Mouse (Mus musculus) brown adipose tissue, adult 24 weeks (tissue): Measurements from ENCODE around the gene Atp6v1e1. TPM values are rescaled to one million over a fixed set of nuclear protein-coding genes. Genes with fewer than 3 reads are reported as not detected.
"Not testable (repeated sequence)": the region's sequence is repeated elsewhere in the genome, so short reads cannot be mapped to it uniquely, and the experiment has no call there.

Source experiments
- H3K27ac ChIP-seq: fragments of 200-500 bp; replicated peaks from 2 replicates; pipeline ENCODE4 v1.5.1; 2012; ENCODE audit warnings: low read depth, mild to moderate bottlenecking, low read length
- H3K4me1 ChIP-seq: fragments of 200-500 bp; 2 replicates; pipeline ENCODE4 v1.6.1; 2012; ENCODE audit warnings: low read length, mixed read lengths; ENCODE audit not compliant: control insufficient read depth, insufficient read depth, insufficient read length
- H3K4me3 ChIP-seq: fragments of 200-500 bp; 2 replicates; pipeline ENCODE4 v1.5.1; 2012; ENCODE audit warnings: low read depth, mild to moderate bottlenecking, low read length, moderate library complexity; ENCODE audit not compliant: insufficient read depth
- polyA plus RNA-seq: library from polyadenylated mRNA; stranded (reverse); fragments of >200 nt; gene quantifications from 2 replicates; pipeline ENCODE4 v1.2.4, GENCODE M21; 2012; ENCODE audit not compliant: missing spikeins, insufficient read depth, insufficient read length

Atp6v1e1 gene
- 200 and 349 TPM in 2 replicates for polyA plus RNA-seq

DNA sequence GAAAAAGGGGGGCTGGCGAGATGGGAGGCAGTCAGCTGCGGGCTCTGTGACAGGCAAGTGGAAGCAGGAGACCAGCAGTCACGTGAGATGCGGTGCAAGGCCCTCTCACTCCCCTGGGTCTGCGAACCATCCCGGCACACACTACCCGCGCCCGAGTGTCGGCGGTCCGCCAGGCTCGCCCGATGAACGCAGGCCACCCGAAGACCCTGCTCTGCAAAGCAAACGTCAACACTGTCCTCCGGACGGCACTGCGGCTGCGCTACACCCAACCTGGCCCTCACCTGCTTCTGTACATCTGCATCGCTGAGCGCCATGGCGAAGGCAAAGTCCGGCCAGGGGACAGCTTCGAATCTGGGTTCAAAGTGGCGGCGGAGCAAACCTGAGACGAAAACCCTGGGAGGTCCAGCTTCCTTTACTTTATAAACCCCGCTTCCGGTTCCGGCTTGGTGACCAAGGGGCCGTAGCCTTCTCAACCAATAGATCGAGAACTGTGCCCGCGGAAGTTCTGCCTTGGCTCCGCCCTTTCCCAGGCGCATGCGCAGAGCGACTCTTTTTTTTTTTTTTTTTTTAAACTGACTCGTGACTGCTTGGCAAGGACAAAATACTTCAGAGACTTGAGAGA, at the start of gene Atp6v1e1:
Gene Atp6v1e1, minus strand, starts transcription at position 487 of the 622 bp plus-strand sequence.
- peak within 1 kb of the TSS; percentile 79 for H3K4me3 ChIP-seq
- peak within 1 kb of the TSS; percentile 79 for H3K27ac ChIP-seq
- H3K4me1 ChIP-seq = peaks cover 11% of the 10 kb centered on the region

DNA sequence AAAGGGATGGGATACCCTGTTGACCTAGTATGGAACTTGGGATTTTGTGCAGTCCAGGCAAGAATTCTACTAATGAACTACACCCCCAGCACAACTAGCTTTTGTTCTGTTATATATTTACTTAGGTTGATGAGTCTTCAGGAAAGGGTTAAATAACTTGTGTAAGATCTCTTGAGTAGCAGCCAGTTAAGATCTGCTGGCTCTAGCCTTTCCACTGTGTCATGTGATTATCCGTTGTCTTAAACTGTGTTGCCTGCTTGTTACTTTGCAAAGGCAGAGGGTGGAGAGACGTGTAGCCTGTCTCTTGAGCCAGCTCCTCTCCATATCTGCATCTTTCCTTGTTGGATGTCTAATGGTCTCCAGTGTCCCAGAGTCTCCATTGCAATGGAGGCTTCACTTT, 48.7 kb upstream of the Atp6v1e1 start:
- Histone ChIP-seq H3K4me3 (no peak overlapping the region), H3K27ac (no peak overlapping the region), H3K4me1 (no peaks in the 10 kb centered on the region)

DNA sequence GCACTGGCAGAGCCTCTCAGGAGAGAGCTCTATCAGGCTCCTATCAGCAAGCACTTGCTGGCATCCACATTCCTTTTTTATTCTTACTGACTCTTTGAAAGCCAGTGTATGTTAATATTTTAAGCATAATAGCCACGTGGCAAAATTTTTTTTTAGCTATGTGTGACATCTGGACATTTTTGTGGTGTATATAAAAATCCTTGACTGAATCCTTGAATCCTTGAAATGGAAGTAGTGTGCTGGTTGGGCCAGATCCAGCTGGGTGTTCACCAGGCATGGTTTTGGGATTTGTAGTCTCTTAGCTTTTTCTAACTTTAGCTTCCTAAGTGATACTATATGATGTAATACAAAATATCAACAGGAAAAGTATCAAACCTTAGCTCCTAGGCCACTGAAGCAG, 46.2 kb upstream of the Atp6v1e1 start:
- Histone ChIP-seq H3K27ac (no peak overlapping the region), H3K4me3 (no peak overlapping the region), H3K4me1 (peaks cover 5% of the 10 kb centered on the region; the same call in 1 of the 2 replicates)

DNA sequence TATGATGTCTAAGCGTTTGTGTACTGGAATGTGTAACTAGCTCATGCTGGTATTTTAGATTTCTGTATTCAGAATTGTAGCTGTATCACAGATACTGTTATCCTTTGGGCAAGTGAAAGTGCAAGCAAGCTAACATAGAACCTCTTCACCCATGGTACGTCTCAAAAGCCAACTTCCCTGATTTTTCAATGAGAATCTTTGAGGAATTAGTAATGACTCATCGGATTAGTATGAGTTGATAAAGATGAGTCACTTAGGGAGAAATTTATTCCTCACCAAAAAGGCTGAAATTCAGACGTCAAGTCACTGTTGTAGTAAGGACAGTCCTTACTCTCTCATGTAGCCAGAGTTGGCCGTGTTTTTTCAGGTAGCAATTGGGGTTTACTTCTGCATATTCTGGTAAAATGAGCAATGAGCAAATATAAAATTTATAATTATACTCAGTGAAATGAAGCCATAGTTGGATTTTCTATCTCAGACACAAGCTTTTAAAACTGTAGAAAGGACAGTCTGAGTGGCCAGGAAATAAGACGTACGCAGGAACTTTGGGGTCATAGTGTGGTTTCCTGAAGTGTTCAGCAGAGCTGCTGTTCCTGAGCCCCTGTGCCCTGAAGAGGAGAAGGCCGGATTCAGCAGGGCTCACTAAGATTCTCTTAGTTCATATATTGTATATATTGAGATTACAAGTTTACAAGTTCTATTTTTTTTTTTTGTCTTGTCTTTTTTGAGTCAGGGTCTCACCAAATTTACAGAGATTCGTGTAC, 43.6 kb upstream of the Atp6v1e1 start:
- H3K4me1 ChIP-seq = peaks cover 5% of the 10 kb centered on the region; the same call in 1 of the 2 replicates
- no peak overlapping the region for H3K4me3 ChIP-seq
- no peak overlapping the region for H3K27ac ChIP-seq

DNA sequence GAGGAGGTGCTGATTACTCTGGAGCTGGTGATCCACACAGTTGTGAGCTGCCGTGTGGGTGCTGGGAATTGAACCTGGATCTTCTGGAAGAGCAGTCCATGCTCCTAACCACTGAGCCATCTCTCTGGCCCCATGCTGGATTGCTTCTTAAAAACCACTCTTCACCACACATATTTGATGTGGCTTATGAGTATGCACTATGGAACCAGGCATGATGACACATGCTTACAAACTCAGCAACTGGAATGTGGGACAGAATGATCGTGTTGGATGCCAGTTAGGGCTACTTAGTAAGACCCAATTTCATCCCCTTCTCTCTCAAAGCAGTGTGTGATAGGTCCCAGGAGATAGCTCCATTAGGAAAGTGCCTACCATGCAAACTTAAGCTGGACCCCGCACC, 37.5 kb upstream of the Atp6v1e1 start:
- no peak overlapping the region for H3K4me3 ChIP-seq
- H3K27ac ChIP-seq = no peak overlapping the region
- no peaks in the 10 kb centered on the region for H3K4me1 ChIP-seq

DNA sequence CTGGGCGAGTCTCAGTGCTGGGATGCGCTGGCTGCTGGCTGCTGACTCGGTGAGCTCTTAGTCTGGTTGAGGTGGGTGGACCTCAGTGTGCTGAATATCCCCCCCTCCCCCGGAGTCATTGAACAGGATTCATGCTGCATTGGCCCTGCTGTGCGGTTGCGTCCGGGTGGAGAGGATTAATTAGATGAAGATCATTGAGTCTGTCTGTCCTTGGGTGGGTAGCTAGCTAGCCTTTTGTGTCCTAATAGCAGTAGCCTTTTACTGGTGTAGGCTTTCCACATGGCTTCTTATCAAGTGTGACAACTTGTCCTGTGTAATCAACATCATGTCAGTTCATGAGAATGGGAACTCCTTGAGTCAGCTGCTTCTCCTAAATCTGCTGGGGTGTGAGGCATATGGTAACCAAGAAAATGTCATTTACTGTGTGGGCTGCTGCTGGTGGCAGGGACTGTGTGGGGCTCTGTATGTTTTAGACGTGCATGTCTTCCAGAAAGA, 35.7 kb upstream of the Atp6v1e1 start:
- Histone ChIP-seq H3K4me1 (no peaks in the 10 kb centered on the region), H3K27ac (no peak overlapping the region), H3K4me3 (no peak overlapping the region)

DNA sequence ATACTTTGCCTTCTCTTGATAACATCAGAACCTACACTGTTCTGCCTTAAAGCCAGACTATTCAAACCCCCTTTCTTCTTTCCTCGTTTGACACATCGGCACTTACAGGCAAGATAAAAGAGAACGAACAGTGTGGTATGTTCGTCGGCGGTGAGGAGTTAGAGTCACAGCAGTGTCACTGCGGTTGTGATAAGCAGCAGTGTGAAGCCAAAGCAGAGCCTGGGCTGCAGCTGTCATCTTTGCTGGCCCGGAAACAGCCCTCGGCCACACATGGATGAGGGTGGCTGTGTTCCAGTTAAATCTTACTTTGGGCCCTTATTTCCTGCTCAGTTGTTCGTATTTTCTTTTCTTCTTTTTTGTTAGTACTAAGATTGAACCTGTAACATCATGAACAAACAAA, 31.8 kb upstream of the Atp6v1e1 start:
- H3K4me1 ChIP-seq = no peaks in the 10 kb centered on the region
- no peak overlapping the region for H3K4me3 ChIP-seq
- no peak overlapping the region for H3K27ac ChIP-seq

DNA sequence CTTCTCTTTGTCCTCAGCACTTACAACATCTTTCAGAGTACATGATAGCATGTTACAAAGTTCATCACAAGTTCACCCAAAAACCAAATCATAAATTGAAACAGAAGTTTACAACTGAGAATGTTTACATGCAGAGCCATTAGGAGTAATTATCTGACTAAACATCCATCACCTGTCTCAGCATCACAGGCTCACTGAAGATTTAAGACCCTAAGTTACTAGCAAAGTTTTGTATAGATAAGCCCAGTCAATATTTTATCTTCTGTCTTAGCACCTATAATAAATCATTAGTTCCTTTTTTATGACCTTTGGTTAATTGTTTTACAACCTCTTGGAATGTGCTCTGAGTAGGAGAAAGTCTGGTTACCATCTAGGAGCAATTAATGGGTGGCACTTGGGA, 28.1 kb upstream of the Atp6v1e1 start:
- not testable (repeated sequence) for H3K27ac ChIP-seq, H3K4me1 ChIP-seq, H3K4me3 ChIP-seq

DNA sequence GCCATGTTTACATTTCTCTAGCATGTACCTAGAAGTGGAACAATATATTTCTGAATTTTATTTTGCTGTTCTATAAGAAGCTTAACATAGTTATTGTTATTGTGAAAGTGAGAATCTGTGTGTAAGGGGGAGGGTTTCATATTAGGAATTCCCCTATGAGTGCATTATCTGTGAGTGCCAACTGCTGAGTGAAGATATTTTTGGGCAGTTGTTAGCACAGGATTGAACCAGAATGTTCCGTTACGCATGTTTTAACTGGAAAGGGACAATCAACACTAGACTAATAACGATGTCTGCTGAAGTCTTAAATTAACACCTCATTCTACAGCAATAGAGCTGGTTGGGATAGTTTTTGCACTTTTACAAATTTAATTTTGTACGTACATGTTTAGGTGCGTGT, 19.2 kb upstream of the Atp6v1e1 start:
- H3K27ac ChIP-seq = peak overlapping the region; percentile 66
- peaks cover 7% of the 10 kb centered on the region; the same call in 1 of the 2 replicates for H3K4me1 ChIP-seq
- no peak overlapping the region for H3K4me3 ChIP-seq

DNA sequence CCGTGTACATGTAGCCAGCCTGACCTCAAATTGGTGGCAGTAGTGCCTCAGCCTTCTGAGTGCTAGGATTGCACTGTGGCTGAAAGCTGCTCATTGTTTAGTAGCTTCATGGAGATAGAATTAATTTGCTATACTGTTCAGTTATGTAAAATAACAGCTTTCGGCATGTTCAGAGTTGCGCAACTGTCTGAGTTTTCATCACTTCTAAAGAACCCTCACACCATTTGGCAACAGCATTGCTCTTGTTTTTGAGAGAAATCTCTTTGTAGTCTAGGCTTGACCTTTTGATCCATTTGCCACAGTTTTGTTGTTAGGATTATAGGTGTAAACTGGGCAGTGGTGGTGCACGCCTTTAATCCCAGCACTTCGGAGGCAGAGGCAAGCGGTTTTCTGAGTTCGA, 17.7 kb upstream of the Atp6v1e1 start:
- Histone ChIP-seq H3K27ac (peak overlapping the region; percentile 83), H3K4me3 (no peak overlapping the region), H3K4me1 (peaks cover 7% of the 10 kb centered on the region; the same call in 1 of the 2 replicates)

DNA sequence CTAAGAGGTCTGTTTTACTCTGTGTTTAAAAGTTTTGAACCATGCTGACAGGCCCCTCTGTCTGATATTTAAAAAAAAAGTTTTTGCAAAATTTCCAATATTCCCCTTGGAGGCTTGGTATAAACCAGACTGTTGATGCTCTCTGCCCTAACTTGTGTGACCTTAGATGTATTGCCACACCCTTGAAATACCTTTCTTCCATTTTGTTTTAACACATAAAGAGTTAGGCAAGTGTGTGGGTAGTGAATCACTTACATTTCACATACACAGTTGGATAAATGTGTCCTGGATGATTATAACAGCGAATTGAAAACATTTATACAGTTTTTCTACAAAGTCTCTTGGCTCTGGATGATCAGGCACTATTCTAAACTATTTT, 14.5 kb upstream of the Atp6v1e1 start:
- H3K27ac ChIP-seq = peak overlapping the region; percentile 95
- peak overlapping the region; percentile 82 for H3K4me3 ChIP-seq
- peaks cover 5% of the 10 kb centered on the region; the same call in 1 of the 2 replicates for H3K4me1 ChIP-seq

DNA sequence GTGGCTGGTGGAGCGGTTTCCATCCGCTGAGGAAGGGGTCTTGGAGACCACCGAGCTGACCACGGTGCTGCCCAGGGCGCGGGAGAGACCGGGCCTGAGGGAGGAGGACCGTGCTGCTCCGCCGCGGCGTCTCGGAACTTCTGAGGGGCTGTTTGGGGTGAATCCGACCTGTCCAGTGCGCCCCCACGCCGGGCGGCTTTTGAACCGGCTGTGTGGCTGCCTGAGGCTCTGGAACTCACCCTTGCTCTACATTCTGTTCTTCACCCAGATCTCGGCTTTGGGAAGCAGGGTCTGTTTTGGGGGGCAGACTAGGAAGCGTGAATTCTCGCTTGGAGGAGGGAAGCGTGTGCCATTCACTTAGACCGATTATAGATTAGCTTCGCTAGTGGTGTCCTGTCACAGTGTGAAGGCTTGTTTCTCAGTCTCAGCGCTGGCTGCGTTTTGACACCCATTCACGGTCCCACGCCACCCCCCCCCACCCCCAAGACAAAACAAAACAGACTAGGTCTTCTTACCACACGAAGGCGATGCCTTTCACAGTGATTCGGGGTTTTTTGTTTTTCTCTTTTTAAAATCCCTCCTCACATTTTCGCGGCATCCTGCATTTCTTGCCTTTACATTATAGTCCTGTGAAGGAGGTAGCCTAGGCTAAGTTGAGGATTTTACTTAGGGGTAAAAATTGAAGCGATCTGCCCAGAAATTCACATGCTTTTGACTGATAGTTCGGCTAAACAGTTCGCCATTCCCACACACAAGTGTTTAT, 14.0 kb upstream of the Atp6v1e1 start:
- Histone ChIP-seq H3K4me1 (peaks cover 5% of the 10 kb centered on the region; the same call in 1 of the 2 replicates), H3K27ac (peak overlapping the region; percentile 95), H3K4me3 (peak overlapping the region; percentile 82)

DNA sequence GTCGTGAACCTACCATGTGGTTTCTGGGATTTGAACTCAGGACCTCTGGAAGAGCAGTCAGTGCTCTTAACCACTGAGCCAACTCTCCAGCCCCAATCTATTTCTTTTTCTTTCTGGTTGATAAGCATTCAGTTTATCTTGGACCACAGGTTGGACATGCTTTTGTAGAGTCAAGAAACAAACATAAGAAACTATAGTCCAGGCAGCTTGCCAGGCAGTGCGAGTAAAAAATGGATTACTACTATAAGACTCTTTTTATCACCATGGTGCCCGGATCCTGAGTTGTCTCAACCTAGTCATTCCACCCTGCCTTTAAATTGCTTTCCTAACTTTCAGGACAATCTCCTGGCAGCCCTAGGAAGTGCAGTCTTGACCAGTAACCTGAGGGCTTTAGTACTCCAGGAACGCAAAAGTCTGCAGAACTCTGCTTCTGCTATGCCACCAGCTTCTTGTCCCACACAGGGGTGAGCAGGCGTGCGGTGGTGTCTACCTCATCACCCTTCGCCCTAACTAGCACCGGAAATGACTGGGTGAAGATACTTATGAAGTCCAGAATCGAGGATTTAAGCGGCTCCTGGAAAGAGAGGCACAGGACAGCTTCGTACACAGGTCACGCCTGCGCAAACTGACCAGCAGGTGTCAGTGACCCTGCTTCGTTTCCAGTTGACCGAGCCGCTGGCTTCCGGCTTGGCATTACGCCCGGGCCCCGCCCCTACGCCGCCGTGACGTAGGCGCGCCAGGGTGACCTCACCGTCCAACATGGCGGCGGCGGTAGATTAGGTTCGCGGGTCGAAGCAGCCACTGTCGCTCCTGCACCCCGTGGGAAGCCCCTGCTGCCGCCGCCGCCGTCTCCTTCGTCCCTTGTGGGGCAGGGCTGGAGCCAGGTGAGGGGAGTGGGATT, 13.1 kb upstream of the Atp6v1e1 start, which contains the start of gene Bcl2l13:
Gene Bcl2l13, plus strand, starts transcription at position 739 of the 901 bp plus-strand sequence.
- Histone ChIP-seq H3K27ac (peak within 1 kb of the TSS; percentile 95), H3K4me3 (peak within 1 kb of the TSS; percentile 82), H3K4me1 (peaks cover 5% of the 10 kb centered on the region; the same call in 1 of the 2 replicates)

DNA sequence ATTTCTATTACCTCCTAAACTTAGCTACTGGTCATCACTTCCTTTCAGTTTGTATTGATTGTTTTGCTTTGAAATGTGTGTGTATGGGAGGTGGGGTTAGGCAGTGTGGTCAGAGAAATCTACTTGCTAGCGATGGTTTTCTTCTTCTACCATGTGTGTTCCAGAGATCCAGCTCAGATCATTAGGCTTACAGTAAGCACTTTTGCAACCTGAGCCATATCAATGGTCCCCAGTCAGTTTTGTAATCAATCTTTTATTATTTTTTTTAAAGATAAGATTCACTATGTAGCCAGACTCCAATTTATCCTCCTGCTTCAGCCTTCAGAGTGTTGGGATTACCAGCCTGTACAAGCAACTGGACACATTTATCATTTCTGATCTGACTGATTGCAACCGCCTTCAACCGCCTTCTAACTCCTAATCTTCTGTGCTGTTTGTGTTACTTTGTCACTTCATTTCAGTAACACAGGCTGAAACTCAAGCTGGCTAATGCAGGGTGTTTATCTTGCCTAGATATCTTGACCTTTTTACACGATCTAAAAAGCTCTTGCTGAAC, 12.3 kb upstream of the Atp6v1e1 start:
- H3K4me1 ChIP-seq = peaks cover 5% of the 10 kb centered on the region; the same call in 1 of the 2 replicates
- no peak overlapping the region for H3K27ac ChIP-seq
- H3K4me3 ChIP-seq = no peak overlapping the region
